Mouse (Mus musculus): Measurements from ENCODE around the gene Dlg5. TPM values are rescaled to one million over a fixed set of nuclear protein-coding genes. Genes with fewer than 3 reads are reported as not detected.

Gene Dlg5
- polyA plus RNA-seq, 1 experiment from 2014 or later, result 22.9 TPM

DNA sequence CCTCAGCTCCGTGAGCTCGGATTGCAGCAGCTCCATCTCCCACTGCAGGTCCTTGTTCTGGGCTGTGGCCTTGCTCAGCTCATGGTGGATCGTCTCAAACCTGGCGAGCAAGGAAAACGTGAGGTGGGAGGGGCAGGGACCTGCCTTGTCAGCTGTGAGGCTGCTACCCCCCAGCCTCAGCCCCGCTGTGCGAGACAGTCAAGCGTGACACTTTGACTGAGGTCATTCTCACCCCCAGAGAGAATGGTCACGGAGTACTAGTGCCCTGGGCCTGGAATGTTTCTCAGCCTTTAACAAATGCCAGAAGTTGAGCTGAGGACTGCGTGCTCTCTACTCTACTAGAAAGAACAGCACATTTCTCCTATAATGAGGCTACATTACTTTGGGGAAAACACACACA, 69.1 kb downstream of the Dlg5 start:
- no peaks in the 10 kb centered on the region for H3K4me1 ChIP-seq
- no peak overlapping the region for H3K4me3 ChIP-seq
- WGBS, result 58% methylated on average over 10 of the region's 10 CpGs
- no peak for ATAC-seq (replicated peaks)
- H3K9me3 ChIP-seq, result no peaks in the 10 kb centered on the region
- H3K4me2 ChIP-seq, result no peak overlapping the region
- H3K9ac ChIP-seq, result no peak overlapping the region
- H3K27ac ChIP-seq, result no peak overlapping the region
- H3K27me3 ChIP-seq (replicated peaks), result no peaks in the 10 kb centered on the region
- H3K36me3 ChIP-seq (replicated peaks), result peaks cover 8% of the 10 kb centered on the region; the same call in 1 of the 2 replicates

DNA sequence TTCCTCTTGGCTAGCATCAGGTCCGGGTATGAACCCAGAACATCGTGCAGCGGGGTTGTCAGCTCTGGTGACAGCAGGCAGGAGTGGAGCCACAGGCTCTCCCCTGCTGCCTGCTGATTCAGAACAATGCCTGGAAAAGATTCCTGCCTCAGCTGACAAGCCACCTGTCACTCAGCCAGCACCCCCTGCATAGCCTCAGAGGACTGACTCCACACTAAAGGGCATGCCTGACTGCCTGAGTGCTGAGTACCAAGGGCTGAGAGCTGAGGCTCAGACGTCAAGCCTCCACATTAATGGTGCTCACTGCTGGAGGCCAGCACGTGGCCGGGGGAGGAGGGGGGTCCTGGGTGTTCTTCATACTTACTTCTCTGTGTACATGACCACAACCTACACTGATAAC, 72.4 kb downstream of the Dlg5 start:
- H3K4me2 ChIP-seq, result no peak overlapping the region
- H3K9ac ChIP-seq, result no peak overlapping the region
- H3K27me3 ChIP-seq (replicated peaks), result no peaks in the 10 kb centered on the region
- no peaks in the 10 kb centered on the region for H3K9me3 ChIP-seq
- no peak overlapping the region for H3K4me3 ChIP-seq
- peaks cover 14% of the 10 kb centered on the region for H3K36me3 ChIP-seq (replicated peaks)
- no peaks in the 10 kb centered on the region for H3K4me1 ChIP-seq
- ATAC-seq (replicated peaks), result no peak
- no peak overlapping the region for H3K27ac ChIP-seq
- 56% methylated on average over 6 of the region's 6 CpGs for WGBS

DNA sequence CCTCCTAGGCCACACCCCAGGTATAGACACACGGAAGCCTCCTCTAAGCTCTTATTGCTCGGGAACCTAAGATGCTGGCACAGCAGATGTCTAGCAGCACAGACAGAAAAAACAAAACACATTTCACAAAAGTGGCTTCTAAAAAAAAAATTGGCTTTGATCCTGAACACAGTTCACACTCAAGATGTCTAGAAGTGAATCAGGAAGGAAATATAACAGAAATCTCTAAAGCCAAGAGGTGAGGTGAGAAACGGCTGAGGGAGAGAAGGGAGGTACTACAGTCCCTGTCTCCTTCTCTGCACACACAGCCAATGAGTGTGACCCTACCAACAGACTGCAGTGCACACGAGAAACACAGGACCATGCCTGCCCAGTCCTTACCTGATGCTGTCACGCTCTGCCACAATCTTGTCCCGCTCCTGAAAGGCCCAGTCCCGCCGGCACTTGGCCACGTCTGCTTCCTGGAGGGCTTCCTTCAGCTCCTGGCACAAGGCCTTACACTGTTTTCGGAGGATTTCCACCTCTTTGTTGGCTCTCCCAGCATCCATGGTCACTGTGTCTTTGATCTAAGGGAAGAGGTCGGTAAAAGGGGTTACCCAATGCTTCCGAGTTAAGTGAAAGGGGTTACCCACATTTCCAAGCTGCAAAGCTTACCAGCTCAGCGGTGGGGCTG, 73.9 kb downstream of the Dlg5 start:
- H3K36me3 ChIP-seq (replicated peaks), result peaks cover 18% of the 10 kb centered on the region

DNA sequence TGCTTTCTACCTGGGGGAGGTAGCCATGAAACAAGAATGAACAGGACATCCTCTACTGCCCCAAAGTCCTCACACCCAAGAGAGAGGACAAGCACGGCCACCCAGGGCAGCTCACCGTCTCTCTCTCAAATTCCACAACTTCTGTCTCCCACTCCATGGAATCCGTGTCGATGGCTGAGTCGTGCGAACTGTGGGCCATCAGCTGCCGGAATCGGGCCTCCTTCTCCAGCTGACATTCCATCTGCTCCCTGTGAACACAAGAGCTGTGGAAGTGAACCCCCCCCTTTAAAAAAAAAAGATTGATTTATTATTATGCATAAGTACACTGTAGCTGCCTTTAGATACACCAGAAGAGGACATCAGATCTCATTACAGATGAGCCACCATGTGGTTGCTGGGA, 79.7 kb downstream of the Dlg5 start:
- 91% methylated on average over 8 of the region's 8 CpGs for WGBS

More for the DNA sequence above, 73.9 kb downstream of the Dlg5 start:
- Histone ChIP-seq H3K4me1 (no peaks in the 10 kb centered on the region), H3K27ac (no peak overlapping the region), H3K9ac (no peak overlapping the region), H3K27me3 (replicated peaks) (no peaks in the 10 kb centered on the region), H3K9me3 (no peaks in the 10 kb centered on the region), H3K4me3 (no peak overlapping the region), H3K4me2 (no peak overlapping the region)
- no peak for ATAC-seq (replicated peaks)
- WGBS, result 72% methylated on average over 13 of the region's 13 CpGs

DNA sequence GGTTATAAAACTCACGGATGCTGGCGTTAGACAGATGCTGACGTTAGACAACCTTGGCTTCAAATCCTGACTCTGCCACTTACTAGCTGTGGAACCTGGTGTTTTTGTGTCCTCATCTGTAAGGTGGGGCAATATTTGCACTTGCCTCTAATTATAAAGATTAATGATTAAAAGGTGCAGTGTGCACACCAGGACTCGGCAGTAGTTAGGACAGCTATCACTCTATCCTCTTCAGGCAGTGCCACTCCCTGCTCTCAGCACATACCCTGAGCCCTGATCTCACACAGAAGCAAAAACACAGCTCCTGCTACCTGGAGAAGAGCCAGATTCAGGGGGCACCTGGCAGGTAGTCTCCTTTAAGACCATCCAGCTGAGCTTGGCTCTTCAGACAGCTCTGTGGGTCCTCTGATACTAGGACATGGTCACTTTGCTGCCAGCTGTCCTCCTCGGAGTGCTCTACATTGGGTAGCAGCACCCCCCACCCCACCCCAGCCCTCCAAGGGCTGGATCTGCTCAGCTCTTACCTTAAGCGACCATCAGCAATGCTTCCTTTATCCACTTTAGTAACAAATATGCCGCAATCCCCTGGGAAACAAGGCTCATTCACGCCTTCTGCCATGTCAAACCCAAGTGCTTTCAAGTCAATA, 80.9 kb downstream of the Dlg5 start:
- no peak for ATAC-seq (replicated peaks)
- H3K9me3 ChIP-seq, result no peaks in the 10 kb centered on the region
- WGBS, result 94% methylated on average over 8 of the region's 8 CpGs
- H3K27me3 ChIP-seq (replicated peaks), result no peaks in the 10 kb centered on the region
- no peak overlapping the region for H3K27ac ChIP-seq
- no peaks in the 10 kb centered on the region for H3K4me1 ChIP-seq
- no peak overlapping the region for H3K4me3 ChIP-seq
- H3K36me3 ChIP-seq (replicated peaks), result peaks cover 32% of the 10 kb centered on the region
- H3K4me2 ChIP-seq, result no peak overlapping the region
- H3K9ac ChIP-seq, result no peak overlapping the region

More for the DNA sequence above, 79.7 kb downstream of the Dlg5 start:
- Histone ChIP-seq H3K9ac (no peak overlapping the region), H3K9me3 (no peaks in the 10 kb centered on the region), H3K27me3 (replicated peaks) (no peaks in the 10 kb centered on the region), H3K4me2 (no peak overlapping the region), H3K4me1 (no peaks in the 10 kb centered on the region), H3K36me3 (replicated peaks) (peaks cover 35% of the 10 kb centered on the region), H3K27ac (no peak overlapping the region), H3K4me3 (no peak overlapping the region)
- no peak for ATAC-seq (replicated peaks)

DNA sequence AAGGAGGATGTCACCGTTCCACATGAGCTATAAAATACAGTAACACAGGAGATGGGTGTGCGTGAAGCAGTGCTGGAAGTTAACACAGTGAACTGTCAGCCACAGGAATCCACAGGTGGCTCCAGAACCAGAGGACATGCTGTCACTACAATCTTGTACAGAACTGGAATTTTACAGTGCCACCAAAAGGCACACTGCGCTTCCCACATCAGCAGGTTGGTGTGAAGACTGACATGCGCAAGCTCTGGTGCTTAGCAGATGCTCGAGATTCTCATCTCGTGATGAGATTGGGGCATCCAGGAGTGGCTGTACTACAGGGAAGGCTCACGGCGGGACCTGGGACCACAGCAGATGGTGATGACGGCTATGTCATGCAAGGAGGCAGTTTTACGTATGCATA, 82.9 kb downstream of the Dlg5 start:
- no peak overlapping the region for H3K9ac ChIP-seq
- no peaks in the 10 kb centered on the region for H3K27me3 ChIP-seq (replicated peaks)
- H3K27ac ChIP-seq, result no peak overlapping the region
- no peak overlapping the region for H3K4me3 ChIP-seq
- peaks cover 32% of the 10 kb centered on the region for H3K36me3 ChIP-seq (replicated peaks)
- H3K4me2 ChIP-seq, result no peak overlapping the region
- WGBS, result 94% methylated on average over 10 of the region's 10 CpGs
- 0 out of 2 replicates have a peak, but pooled peaks cover 2% of the 10 kb centered on the region for H3K4me1 ChIP-seq
- ATAC-seq (replicated peaks), result no peak
- H3K9me3 ChIP-seq, result no peaks in the 10 kb centered on the region

DNA sequence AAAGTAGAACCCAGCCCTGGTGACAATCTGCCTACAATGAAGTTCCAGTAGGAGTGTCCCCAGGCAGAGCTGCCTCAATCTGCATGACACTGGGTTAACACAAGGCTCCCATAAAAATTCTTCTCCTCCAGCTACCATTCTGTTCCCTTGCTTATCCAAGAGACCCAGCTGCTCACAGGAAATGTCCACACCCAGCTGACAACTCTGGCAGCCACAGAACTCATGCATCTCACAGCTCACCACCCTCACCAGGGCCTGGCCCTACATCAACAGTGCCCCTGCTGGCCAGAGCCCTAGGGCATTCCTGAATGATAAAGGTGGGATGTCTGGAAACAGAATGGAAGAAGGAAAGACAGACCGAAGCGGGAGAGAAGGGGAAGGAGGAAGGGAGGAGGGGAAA, 96.8 kb downstream of the Dlg5 start:
- H3K27me3 ChIP-seq (replicated peaks), result no peaks in the 10 kb centered on the region
- no peak overlapping the region for H3K4me3 ChIP-seq
- WGBS, result 87% methylated on average over 2 of the region's 2 CpGs
- H3K36me3 ChIP-seq (replicated peaks), result peaks cover 44% of the 10 kb centered on the region
- H3K9ac ChIP-seq, result no peak overlapping the region
- H3K27ac ChIP-seq, result no peak overlapping the region
- H3K4me2 ChIP-seq, result no peak overlapping the region
- no peaks in the 10 kb centered on the region for H3K9me3 ChIP-seq
- H3K4me1 ChIP-seq, result peaks cover 10% of the 10 kb centered on the region
- ATAC-seq (replicated peaks), result no peak

DNA sequence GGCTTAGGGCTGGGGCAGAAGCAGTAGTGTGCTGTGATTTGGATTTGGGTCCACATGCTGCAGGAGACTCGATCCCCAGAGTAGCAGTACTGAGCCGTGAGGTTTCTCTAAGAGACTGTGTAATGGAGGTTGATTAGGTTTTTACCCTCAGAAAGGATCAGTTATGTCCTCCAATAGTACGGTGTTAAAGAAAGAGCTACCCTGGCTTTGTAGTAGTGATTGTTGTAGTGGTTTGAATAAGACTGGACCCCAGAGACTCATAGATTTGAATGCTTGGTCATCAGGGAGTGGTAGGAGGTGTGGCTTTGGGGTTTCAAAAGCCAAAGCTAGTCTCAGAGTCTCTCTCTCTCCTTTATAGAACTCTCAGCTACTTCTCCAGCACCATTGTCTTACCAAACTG, 100.9 kb downstream of the Dlg5 start:
- WGBS, result 38% methylated on average over 3 of the region's 3 CpGs
- H3K9me3 ChIP-seq, result no peaks in the 10 kb centered on the region
- no peak overlapping the region for H3K4me3 ChIP-seq
- no peaks in the 10 kb centered on the region for H3K27me3 ChIP-seq (replicated peaks)
- H3K9ac ChIP-seq, result no peak overlapping the region
- peaks cover 10% of the 10 kb centered on the region for H3K4me1 ChIP-seq
- no peak for ATAC-seq (replicated peaks)
- H3K4me2 ChIP-seq, result no peak overlapping the region
- H3K36me3 ChIP-seq (replicated peaks), result peaks cover 33% of the 10 kb centered on the region
- peak overlapping the region; percentile 57; the same call in 1 of the 2 replicates for H3K27ac ChIP-seq

DNA sequence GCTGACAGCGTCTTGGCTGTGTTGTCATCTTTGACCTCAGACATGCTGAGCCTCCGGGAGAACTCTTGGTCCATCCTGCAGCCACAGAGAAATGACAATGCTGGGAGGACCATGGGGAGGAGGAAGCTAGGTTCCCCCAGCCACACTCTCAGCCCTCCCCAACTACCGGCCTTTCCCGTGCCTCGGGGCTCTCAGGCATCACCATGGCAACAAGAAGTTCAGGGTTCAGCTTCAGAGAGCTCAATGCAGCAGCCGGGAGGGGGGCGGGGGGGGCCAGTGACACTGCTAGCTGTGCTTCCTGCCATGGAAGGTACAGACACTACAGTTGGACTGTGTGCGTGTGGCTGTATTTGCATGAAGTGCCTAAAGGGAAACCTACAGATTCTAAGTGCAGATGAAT, 101.3 kb downstream of the Dlg5 start:
- no peaks in the 10 kb centered on the region for H3K27me3 ChIP-seq (replicated peaks)
- no peak overlapping the region for H3K9ac ChIP-seq
- peak overlapping the region; percentile 57; the same call in 1 of the 2 replicates for H3K27ac ChIP-seq
- no peaks in the 10 kb centered on the region for H3K9me3 ChIP-seq
- peaks cover 10% of the 10 kb centered on the region for H3K4me1 ChIP-seq
- no peak overlapping the region for H3K4me3 ChIP-seq
- H3K4me2 ChIP-seq, result no peak overlapping the region
- peaks cover 29% of the 10 kb centered on the region for H3K36me3 ChIP-seq (replicated peaks)
- WGBS, result 20% methylated on average over 8 of the region's 8 CpGs
- peak; percentile 63 for ATAC-seq (replicated peaks)

DNA sequence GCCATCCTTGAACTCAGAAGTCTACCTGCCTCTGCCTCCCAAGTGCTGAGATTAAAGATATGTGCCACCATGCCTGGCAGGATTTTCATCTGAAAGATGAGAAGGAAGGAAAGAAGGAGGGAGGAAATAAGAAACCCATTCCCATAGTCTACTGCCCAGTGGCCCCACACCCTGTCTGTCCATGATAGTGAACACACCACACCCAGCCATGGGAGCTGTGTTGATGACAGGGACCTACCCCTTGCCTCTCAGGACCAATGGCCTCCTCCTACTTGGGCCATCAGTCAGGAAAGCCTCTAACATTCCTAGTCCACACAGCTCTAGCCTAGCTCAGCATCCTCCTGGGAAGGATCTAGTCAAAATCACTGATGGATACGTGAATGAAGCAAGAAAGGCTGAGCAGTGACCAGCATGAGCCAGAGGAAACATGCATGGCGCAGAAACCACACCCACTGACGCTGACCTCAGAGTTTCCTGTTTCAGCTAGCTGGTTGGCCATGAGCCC, 102.7 kb downstream of the Dlg5 start:
- no peak for ATAC-seq (replicated peaks)
- no peak overlapping the region for H3K27ac ChIP-seq
- no peaks in the 10 kb centered on the region for H3K27me3 ChIP-seq (replicated peaks)
- H3K4me3 ChIP-seq, result no peak overlapping the region
- peaks cover 10% of the 10 kb centered on the region for H3K4me1 ChIP-seq
- H3K36me3 ChIP-seq (replicated peaks), result peaks cover 31% of the 10 kb centered on the region
- H3K9me3 ChIP-seq, result no peaks in the 10 kb centered on the region
- 90% methylated on average over 3 of the region's 3 CpGs for WGBS
- no peak overlapping the region for H3K4me2 ChIP-seq
- no peak overlapping the region for H3K9ac ChIP-seq

DNA sequence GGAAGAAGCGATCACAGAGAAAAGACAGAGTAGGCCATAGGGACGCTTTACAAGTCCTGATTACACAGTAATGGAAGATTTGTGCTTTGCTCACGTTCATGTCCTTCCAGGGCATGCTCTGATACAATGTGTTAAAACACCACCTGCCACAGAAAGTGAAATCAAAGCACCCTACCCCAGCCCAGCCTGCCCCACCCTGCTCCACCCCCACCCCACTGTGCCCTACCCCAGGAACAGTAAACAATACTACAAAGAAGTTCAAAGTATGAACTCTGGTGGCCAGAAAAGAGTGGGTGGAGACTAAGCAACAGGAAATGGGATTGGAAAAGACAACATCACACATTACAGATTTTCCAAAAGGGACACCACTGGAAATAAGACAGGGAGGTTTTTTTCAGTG, 104.0 kb downstream of the Dlg5 start:
- 81% methylated on average over 3 of the region's 3 CpGs for WGBS
- Histone ChIP-seq H3K4me1 (peaks cover 10% of the 10 kb centered on the region), H3K36me3 (replicated peaks) (peaks cover 30% of the 10 kb centered on the region), H3K27me3 (replicated peaks) (no peaks in the 10 kb centered on the region), H3K4me3 (no peak overlapping the region), H3K4me2 (no peak overlapping the region), H3K27ac (no peak overlapping the region), H3K9me3 (no peaks in the 10 kb centered on the region), H3K9ac (no peak overlapping the region)
- no peak for ATAC-seq (replicated peaks)

DNA sequence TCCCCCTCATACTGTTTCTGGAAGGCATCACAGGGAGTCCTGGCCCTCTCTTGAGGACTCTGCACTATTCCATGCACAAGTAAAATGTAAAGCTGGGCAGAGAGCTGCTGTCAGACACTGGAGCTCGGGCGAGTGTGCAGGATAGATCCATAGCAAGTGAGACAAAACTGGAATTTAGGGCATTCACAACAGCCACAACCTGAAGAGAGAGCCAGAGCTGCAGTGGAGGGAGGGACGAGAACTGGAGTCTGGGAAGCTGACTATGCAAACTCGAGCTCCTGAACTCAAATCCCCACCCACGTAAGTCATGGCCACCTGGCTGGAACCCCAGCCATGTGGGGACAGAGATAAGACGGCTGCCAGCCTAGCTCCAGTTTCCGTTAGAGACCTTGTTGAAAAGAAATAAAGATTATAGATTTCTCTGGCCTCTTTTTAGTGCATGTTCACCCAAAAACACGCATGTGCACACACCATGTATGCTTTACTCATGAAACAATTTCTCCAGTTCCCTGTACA, 105.4 kb downstream of the Dlg5 start:
- ATAC-seq (replicated peaks), result no peak
- no peaks in the 10 kb centered on the region for H3K9me3 ChIP-seq

More for the DNA sequence above, 105.4 kb downstream of the Dlg5 start:
- H3K36me3 ChIP-seq (replicated peaks), result peaks cover 42% of the 10 kb centered on the region
- H3K27me3 ChIP-seq (replicated peaks), result no peaks in the 10 kb centered on the region
- H3K27ac ChIP-seq, result no peak overlapping the region
- H3K4me1 ChIP-seq, result peaks cover 10% of the 10 kb centered on the region
- no peak overlapping the region for H3K4me2 ChIP-seq
- no peak overlapping the region for H3K4me3 ChIP-seq
- H3K9ac ChIP-seq, result no peak overlapping the region
- WGBS, result 90% methylated on average over 8 of the region's 8 CpGs

Measured in midbrain, embryonic 15.5 days (tissue).